Mouse (Mus musculus): ENCODE data around the gene Gemin5. TPM values are rescaled to one million over a fixed set of nuclear protein-coding genes. Genes with fewer than 3 reads are reported as not detected.
"Not testable (repeated sequence)": the region's sequence is repeated elsewhere in the genome, so short reads cannot be mapped to it uniquely, and the experiment has no call there.

Gemin5 gene
- total RNA-seq (2021), result 10 to 100 TPM; 16.8 to 19.7 TPM
- long read RNA-seq, experiment 1, full-length matches to known transcripts, result 9 of 17 reads
- long read RNA-seq, experiment 1, partial matches to known transcripts, result 4 of 17 reads
- long read RNA-seq, experiment 1, other reads (novel, unspliced or antisense), result 4 of 17 reads
- long read RNA-seq, experiment 2, full-length matches to known transcripts, result 7 of 15 reads
- long read RNA-seq, experiment 2, partial matches to known transcripts, result 3 of 15 reads
- long read RNA-seq, experiment 2, other reads (novel, unspliced or antisense), result 5 of 15 reads

GRCm38 (mm10) chr11:58168167-58168915 is at the start of gene Gemin5:
Gene Gemin5 (minus strand): TSS chr11:58168539.
- intact Hi-C loops (cut with DNase I), result no loop called here
- peak within 1 kb of the TSS; percentile 45 for H3K27ac ChIP-seq
- H3K4me3 ChIP-seq, result peak within 1 kb of the TSS; percentile 98
- TF ChIP-seq CTCF (IDR thresholded peaks at IDR 0.05), result no peak; the same call in 1 of the 2 replicates
- DNase-seq (ENCODE audit: extremely low spot score in 1 of 2, low spot score in 2 of 2), result peak; percentile 86 to 87

- DNase-seq (ENCODE audit: extremely low spot score in 1 of 2, low spot score in 2 of 2), result no peak
- Histone ChIP-seq H3K4me3 (no peak overlapping the region), H3K27ac (no peak overlapping the region)
- intact Hi-C loops (cut with DNase I), result no loop called here
- TF ChIP-seq CTCF (IDR thresholded peaks at IDR 0.05), result no peak
Measured at GRCm38 (mm10) chr11:58216823-58217222, 48.5 kb upstream of the Gemin5 start.

GRCm38 (mm10) chr11:58215814-58216213 is 47.5 kb upstream of the Gemin5 start:
- no peak for TF ChIP-seq CTCF (IDR thresholded peaks at IDR 0.05)
- no peak overlapping the region for H3K4me3 ChIP-seq
- no peak overlapping the region for H3K27ac ChIP-seq
- intact Hi-C loops (cut with DNase I), result no loop called here
- no peak for DNase-seq (ENCODE audit: extremely low spot score in 1 of 2, low spot score in 2 of 2)

- H3K27ac ChIP-seq; intact Hi-C loops (cut with DNase I); DNase-seq (ENCODE audit: extremely low spot score in 1 of 2, low spot score in 2 of 2): not testable (repeated sequence)
- peak overlapping the region; percentile 43 for H3K4me3 ChIP-seq
Measured at GRCm38 (mm10) chr11:58215049-58215430, 46.7 kb upstream of the Gemin5 start.

GRCm38 (mm10) chr11:58214391-58215048 is 46.2 kb upstream of the Gemin5 start:
- peak overlapping the region; percentile 43 for H3K4me3 ChIP-seq

GRCm38 (mm10) chr11:58213673-58214342 is 45.5 kb upstream of the Gemin5 start:
- Histone ChIP-seq H3K4me3 (no peak overlapping the region), H3K27ac (no peak overlapping the region)
- TF ChIP-seq CTCF (IDR thresholded peaks at IDR 0.05), result no peak
- no peak for DNase-seq (ENCODE audit: extremely low spot score in 1 of 2, low spot score in 2 of 2)
- intact Hi-C loops (cut with DNase I), result no loop called here

More at GRCm38 (mm10) chr11:58214391-58215048, 46.2 kb upstream of the Gemin5 start:
- intact Hi-C loops (cut with DNase I), result no loop called here
- DNase-seq (ENCODE audit: extremely low spot score in 1 of 2, low spot score in 2 of 2), result peak; percentile 25 to 32
- peak overlapping the region; percentile 18; the same call in 1 of the 2 replicates for H3K27ac ChIP-seq
- TF ChIP-seq CTCF (IDR thresholded peaks at IDR 0.05), result no peak

- Histone ChIP-seq H3K4me3 (no peak overlapping the region), H3K27ac (no peak overlapping the region)
- TF ChIP-seq CTCF (IDR thresholded peaks at IDR 0.05), result no peak
- intact Hi-C loops (cut with DNase I), result no loop called here
- no peak for DNase-seq (ENCODE audit: extremely low spot score in 1 of 2, low spot score in 2 of 2)
Measured at GRCm38 (mm10) chr11:58211682-58212067, 43.3 kb upstream of the Gemin5 start.

GRCm38 (mm10) chr11:58211062-58211681 is 42.8 kb upstream of the Gemin5 start:
- DNase-seq (ENCODE audit: extremely low spot score in 1 of 2, low spot score in 2 of 2), result no peak
- intact Hi-C loops (cut with DNase I), result no loop called here
- no peak for TF ChIP-seq CTCF (IDR thresholded peaks at IDR 0.05)
- Histone ChIP-seq H3K27ac (no peak overlapping the region), H3K4me3 (no peak overlapping the region)

GRCm38 (mm10) chr11:58210321-58210886 is 42.1 kb upstream of the Gemin5 start:
- no peak for DNase-seq (ENCODE audit: extremely low spot score in 1 of 2, low spot score in 2 of 2)
- intact Hi-C loops (cut with DNase I), result no loop called here
- no peak overlapping the region for H3K27ac ChIP-seq

GRCm38 (mm10) chr11:58201052-58201451 is 32.7 kb upstream of the Gemin5 start:
- Histone ChIP-seq H3K27ac (no peak overlapping the region), H3K4me3 (no peak overlapping the region)
- no peak for DNase-seq (ENCODE audit: extremely low spot score in 1 of 2, low spot score in 2 of 2)
- TF ChIP-seq CTCF (IDR thresholded peaks at IDR 0.05), result no peak
- intact Hi-C loops (cut with DNase I), result no loop called here

More at GRCm38 (mm10) chr11:58210321-58210886, 42.1 kb upstream of the Gemin5 start:
- TF ChIP-seq CTCF (IDR thresholded peaks at IDR 0.05), result no peak
- H3K4me3 ChIP-seq, result no peak overlapping the region

GRCm38 (mm10) chr11:58200226-58200625 is 31.9 kb upstream of the Gemin5 start:
- no peak for TF ChIP-seq CTCF (IDR thresholded peaks at IDR 0.05)
- no peak for DNase-seq (ENCODE audit: extremely low spot score in 1 of 2, low spot score in 2 of 2)
- Histone ChIP-seq H3K4me3 (peak overlapping the region; percentile 82; the same call in 1 of the 2 replicates), H3K27ac (no peak overlapping the region)
- intact Hi-C loops (cut with DNase I), result no loop called here

GRCm38 (mm10) chr11:58199229-58200037 is 31.1 kb upstream of the Gemin5 start, which contains the start of the genes Igtp and Irgm2:
Gene Igtp (plus strand): TSS chr11:58199556.
Gene Irgm2 (plus strand): TSS chr11:58199618.
- DNase-seq (ENCODE audit: extremely low spot score in 1 of 2, low spot score in 2 of 2), result peak; percentile 30 to 46
- peak within 1 kb of the TSS; percentile 82 for H3K4me3 ChIP-seq
- intact Hi-C loops (cut with DNase I), result loop anchor here (5.0 kb wide), 1 partner anchor 103 kb away; no protein-coding TSS in a partner anchor
- peak within 1 kb of the TSS; percentile 87 for H3K27ac ChIP-seq

Measured in left cerebral cortex, adult 2 months (tissue).